Mouse (Mus musculus): Measurements from ENCODE around the gene Gtf2f1. TPM values are rescaled to one million over a fixed set of nuclear protein-coding genes. Genes with fewer than 3 reads are reported as not detected.

The Gtf2f1 gene
- polyA plus RNA-seq, 1 experiment = 25.1 TPM

- TF ChIP-seq CTCF (conservative IDR thresholded peaks at IDR 0.05; ENCODE audit: insufficient read depth, insufficient read length, low read depth, low read length) = no peak
- TF ChIP-seq POLR2A (IDR thresholded peaks at IDR 0.05; ENCODE audit: low read depth, low read length) = no peak
- Histone ChIP-seq H3K27me3 (replicated peaks; ENCODE audit: control insufficient read depth, insufficient read depth, low read length) (no peaks in the 10 kb centered on the region), H3K4me3 (ENCODE audit: insufficient read depth, low read depth, low read length) (no peak overlapping the region), H3K4me1 (ENCODE audit: control insufficient read depth, insufficient read depth, low read length) (no peaks in the 10 kb centered on the region), H3K36me3 (ENCODE audit: control insufficient read depth, insufficient read depth, low read length) (no peaks in the 10 kb centered on the region), H3K27ac (ENCODE audit: insufficient read depth, low read depth, low read length) (no peak overlapping the region)
- DNase-seq = no peak
- 92% methylated on average over 7 of the region's 7 CpGs for WGBS
Measured at GRCm38 (mm10) chr17:57003994-57004393, 7.1 kb downstream of the Gtf2f1 start.

- TF ChIP-seq CTCF (conservative IDR thresholded peaks at IDR 0.05; ENCODE audit: insufficient read depth, insufficient read length, low read depth, low read length) (no peak), POLR2A (IDR thresholded peaks at IDR 0.05; ENCODE audit: low read depth, low read length) (no peak)
- H3K27me3 ChIP-seq (replicated peaks; ENCODE audit: control insufficient read depth, insufficient read depth, low read length) = no peaks in the 10 kb centered on the region
- H3K27ac ChIP-seq (ENCODE audit: insufficient read depth, low read depth, low read length) = no peak overlapping the region
- H3K4me3 ChIP-seq (ENCODE audit: insufficient read depth, low read depth, low read length) = no peak overlapping the region
- WGBS = 58% methylated on average over 8 of the region's 8 CpGs
- no peaks in the 10 kb centered on the region for H3K36me3 ChIP-seq (ENCODE audit: control insufficient read depth, insufficient read depth, low read length)
- peaks cover 3% of the 10 kb centered on the region; the same call in 1 of the 2 replicates for H3K4me1 ChIP-seq (ENCODE audit: control insufficient read depth, insufficient read depth, low read length)
- no peak for DNase-seq
Measured at GRCm38 (mm10) chr17:57001228-57001627, 9.9 kb downstream of the Gtf2f1 start.

GRCm38 (mm10) chr17:56999968-57000609 lies 11.0 kb downstream of the Gtf2f1 start, which contains the start of gene Pspn:
Gene Pspn, minus strand, starts transcription at chr17:57000018.
- no peaks in the 10 kb centered on the region for H3K36me3 ChIP-seq (ENCODE audit: control insufficient read depth, insufficient read depth, low read length)
- H3K27me3 ChIP-seq (replicated peaks; ENCODE audit: control insufficient read depth, insufficient read depth, low read length) = no peaks in the 10 kb centered on the region
- DNase-seq = peak; percentile 33
- peaks cover 3% of the 10 kb centered on the region; the same call in 1 of the 2 replicates for H3K4me1 ChIP-seq (ENCODE audit: control insufficient read depth, insufficient read depth, low read length)
- no peak within 1 kb of the TSS for H3K27ac ChIP-seq (ENCODE audit: insufficient read depth, low read depth, low read length)
- TF ChIP-seq CTCF (conservative IDR thresholded peaks at IDR 0.05; ENCODE audit: insufficient read depth, insufficient read length, low read depth, low read length) (no peak), POLR2A (IDR thresholded peaks at IDR 0.05; ENCODE audit: low read depth, low read length) (no peak)
- WGBS = 71% methylated on average over 9 of the region's 9 CpGs
- H3K4me3 ChIP-seq (ENCODE audit: insufficient read depth, low read depth, low read length) = no peak within 1 kb of the TSS

GRCm38 (mm10) chr17:56999414-56999813 lies 11.7 kb downstream of the Gtf2f1 start:
- no peak for DNase-seq
- peaks cover 3% of the 10 kb centered on the region; the same call in 1 of the 2 replicates for H3K4me1 ChIP-seq (ENCODE audit: control insufficient read depth, insufficient read depth, low read length)
- H3K36me3 ChIP-seq (ENCODE audit: control insufficient read depth, insufficient read depth, low read length) = no peaks in the 10 kb centered on the region
- no peak for TF ChIP-seq CTCF (conservative IDR thresholded peaks at IDR 0.05; ENCODE audit: insufficient read depth, insufficient read length, low read depth, low read length)
- no peak for TF ChIP-seq POLR2A (IDR thresholded peaks at IDR 0.05; ENCODE audit: low read depth, low read length)
- H3K4me3 ChIP-seq (ENCODE audit: insufficient read depth, low read depth, low read length) = no peak overlapping the region
- WGBS = 92% methylated on average over 9 of the region's 9 CpGs
- H3K27ac ChIP-seq (ENCODE audit: insufficient read depth, low read depth, low read length) = no peak overlapping the region
- H3K27me3 ChIP-seq (replicated peaks; ENCODE audit: control insufficient read depth, insufficient read depth, low read length) = no peaks in the 10 kb centered on the region

- H3K36me3 ChIP-seq (ENCODE audit: control insufficient read depth, insufficient read depth, low read length) = no peaks in the 10 kb centered on the region; the same call in 1 of the 2 replicates
- under 1% methylated on average over 38 of the region's 38 CpGs for WGBS
- TF ChIP-seq CTCF (conservative IDR thresholded peaks at IDR 0.05; ENCODE audit: insufficient read depth, insufficient read length, low read depth, low read length) = peak; percentile 93
- no peak for TF ChIP-seq POLR2A (IDR thresholded peaks at IDR 0.05; ENCODE audit: low read depth, low read length)
- peak; percentile 99 for DNase-seq
- H3K27me3 ChIP-seq (replicated peaks; ENCODE audit: control insufficient read depth, insufficient read depth, low read length) = no peaks in the 10 kb centered on the region
- H3K4me1 ChIP-seq (ENCODE audit: control insufficient read depth, insufficient read depth, low read length) = peaks cover 3% of the 10 kb centered on the region; the same call in 1 of the 2 replicates
- H3K27ac ChIP-seq (ENCODE audit: insufficient read depth, low read depth, low read length) = peak within 1 kb of the TSS; percentile 82
- H3K4me3 ChIP-seq (ENCODE audit: insufficient read depth, low read depth, low read length) = peak within 1 kb of the TSS; percentile 90
Measured at GRCm38 (mm10) chr17:56997029-56997667, 13.9 kb downstream of the Gtf2f1 start, which contains the start of gene Alkbh7. Gene Alkbh7, plus strand, starts transcription at chr17:56997339.

- Histone ChIP-seq H3K27ac (ENCODE audit: insufficient read depth, low read depth, low read length) (no peak overlapping the region), H3K4me1 (ENCODE audit: control insufficient read depth, insufficient read depth, low read length) (peaks cover 3% of the 10 kb centered on the region; the same call in 1 of the 2 replicates), H3K27me3 (replicated peaks; ENCODE audit: control insufficient read depth, insufficient read depth, low read length) (no peaks in the 10 kb centered on the region), H3K36me3 (ENCODE audit: control insufficient read depth, insufficient read depth, low read length) (no peaks in the 10 kb centered on the region; the same call in 1 of the 2 replicates), H3K4me3 (ENCODE audit: insufficient read depth, low read depth, low read length) (no peak overlapping the region)
- 61% methylated on average over 2 of the region's 2 CpGs for WGBS
- no peak for DNase-seq
- TF ChIP-seq POLR2A (IDR thresholded peaks at IDR 0.05; ENCODE audit: low read depth, low read length) (no peak), CTCF (conservative IDR thresholded peaks at IDR 0.05; ENCODE audit: insufficient read depth, insufficient read length, low read depth, low read length) (no peak)
Measured at GRCm38 (mm10) chr17:56996506-56996905, 14.6 kb downstream of the Gtf2f1 start.

- no peaks in the 10 kb centered on the region for H3K27me3 ChIP-seq (replicated peaks; ENCODE audit: control insufficient read depth, insufficient read depth, low read length)
- TF ChIP-seq POLR2A (IDR thresholded peaks at IDR 0.05; ENCODE audit: low read depth, low read length) (no peak), CTCF (conservative IDR thresholded peaks at IDR 0.05; ENCODE audit: insufficient read depth, insufficient read length, low read depth, low read length) (no peak)
- H3K27ac ChIP-seq (ENCODE audit: insufficient read depth, low read depth, low read length) = no peak overlapping the region
- WGBS = 84% methylated on average over 8 of the region's 8 CpGs
- no peak for DNase-seq
- no peak overlapping the region for H3K4me3 ChIP-seq (ENCODE audit: insufficient read depth, low read depth, low read length)
- peaks cover 7% of the 10 kb centered on the region; the same call in 1 of the 2 replicates for H3K4me1 ChIP-seq (ENCODE audit: control insufficient read depth, insufficient read depth, low read length)
- H3K36me3 ChIP-seq (ENCODE audit: control insufficient read depth, insufficient read depth, low read length) = no peaks in the 10 kb centered on the region; the same call in 1 of the 2 replicates
Measured at GRCm38 (mm10) chr17:56995046-56995445, 16.0 kb downstream of the Gtf2f1 start.

Measured in kidney, adult 2 months (tissue).